Mouse (Mus musculus) c-Kit-positive CD71-negative TER-119-negative erythroid progenitor cells, embryonic 14.5 days (primary cell): ENCODE results near the gene Nemp2.
"Not testable (repeated sequence)": the region's sequence is repeated elsewhere in the genome, so short reads cannot be mapped to it uniquely, and the experiment has no call there.

Source experiments
- DNase-seq: peaks from one replicate; pipeline ENCODE4 v3.0.0-alpha.2; 2013; ENCODE audit warnings: low read depth

The Nemp2 gene

DNA sequence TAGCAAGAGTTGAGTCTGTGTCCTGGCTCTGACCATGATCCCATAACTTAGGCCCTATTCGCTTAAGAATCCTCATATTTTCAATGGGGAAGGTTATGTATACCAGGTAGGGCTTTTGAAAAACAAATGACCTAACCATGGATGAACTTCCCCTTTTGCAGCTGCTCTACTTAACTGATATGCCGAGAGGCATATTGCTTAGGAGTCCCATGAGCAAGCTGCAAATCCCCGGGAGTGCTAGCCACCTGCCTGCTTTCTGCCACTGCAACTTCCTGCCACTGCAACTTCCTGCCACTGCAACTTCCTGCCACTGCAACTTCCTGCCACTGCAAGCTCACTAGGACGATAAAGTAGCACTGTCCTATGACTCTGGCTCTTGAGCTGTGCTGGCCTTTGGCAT is 24.6 kb downstream of the Nemp2 start:
- peak; percentile 23 for DNase-seq

DNA sequence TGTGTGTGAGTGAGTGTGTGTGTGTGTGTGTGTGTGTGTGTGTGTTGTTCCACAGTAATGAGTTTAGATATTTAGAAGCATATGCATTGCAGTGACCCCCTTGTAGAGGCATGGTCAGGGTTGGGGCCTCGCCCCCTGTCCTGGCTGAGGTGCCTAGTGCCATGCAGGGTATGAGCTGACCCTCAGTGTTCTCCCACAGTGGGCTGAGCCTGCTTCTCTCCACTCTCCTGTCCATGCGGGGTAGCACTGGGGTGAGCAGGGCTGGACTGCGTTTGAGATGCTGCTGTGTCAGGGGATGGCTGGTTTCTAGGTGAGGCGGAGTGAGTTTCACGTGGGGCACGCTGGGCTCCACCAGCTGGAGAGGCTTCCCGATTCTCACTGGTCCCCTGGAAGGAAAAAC is 27.7 kb downstream of the Nemp2 start:
- no peak for DNase-seq

DNA sequence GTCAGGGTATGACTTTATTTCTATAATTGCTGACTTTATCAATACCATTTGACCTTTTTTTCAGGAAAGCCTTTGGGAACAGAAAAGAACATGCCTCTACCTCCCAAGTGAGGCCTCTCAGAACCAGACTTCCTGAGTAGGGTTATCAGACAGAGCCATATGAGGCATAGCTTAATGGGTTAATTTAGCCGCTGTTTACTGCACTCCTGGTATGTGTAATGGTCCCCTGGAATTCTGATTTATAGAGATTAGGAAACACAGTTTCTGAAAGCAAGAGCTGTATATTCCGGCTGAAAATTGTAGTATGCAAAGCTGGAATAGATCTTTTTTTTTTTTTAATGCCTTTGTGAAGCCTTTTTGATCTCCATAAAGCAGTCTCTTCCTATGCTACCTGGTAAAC is 29.8 kb downstream of the Nemp2 start:
- DNase-seq, result no peak

DNA sequence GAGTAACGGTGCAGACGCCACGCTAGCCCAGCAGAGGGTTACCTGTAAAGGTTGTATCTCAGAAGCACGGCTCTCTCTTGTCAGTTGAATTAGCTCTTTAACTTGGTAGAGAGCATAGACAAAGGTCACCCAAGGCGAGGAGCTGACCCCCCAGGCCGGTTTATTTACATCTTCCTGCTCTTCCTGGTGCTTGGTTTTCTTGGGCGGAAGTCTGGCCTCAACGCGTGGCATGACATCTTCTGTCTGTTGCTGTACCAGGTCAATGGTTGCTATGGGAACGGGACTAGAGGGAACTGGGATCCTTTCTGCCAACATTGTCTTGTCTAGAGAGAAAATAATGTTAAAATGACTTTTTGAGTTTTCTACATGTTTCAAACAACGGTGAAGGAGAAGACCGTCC is 30.3 kb downstream of the Nemp2 start:
- DNase-seq, result no peak

DNA sequence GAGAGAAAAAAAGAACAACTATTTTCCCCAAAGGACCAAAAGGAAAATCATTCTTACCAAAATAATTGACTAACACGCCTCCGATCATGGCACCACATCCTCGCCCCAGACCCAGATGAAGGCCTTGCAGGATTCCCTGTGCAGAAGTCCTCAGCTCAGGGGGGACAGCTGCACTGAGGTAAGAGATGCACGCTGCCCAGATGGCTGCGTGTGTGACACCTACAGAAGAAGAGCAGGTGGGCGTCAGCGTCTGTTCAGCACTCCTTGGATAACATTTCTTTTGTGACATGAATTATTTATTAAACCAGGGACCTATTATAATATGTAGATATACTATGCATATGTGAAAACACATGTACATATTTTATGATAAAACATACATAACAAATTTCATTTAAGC is 32.7 kb downstream of the Nemp2 start:
- DNase-seq, result no peak

DNA sequence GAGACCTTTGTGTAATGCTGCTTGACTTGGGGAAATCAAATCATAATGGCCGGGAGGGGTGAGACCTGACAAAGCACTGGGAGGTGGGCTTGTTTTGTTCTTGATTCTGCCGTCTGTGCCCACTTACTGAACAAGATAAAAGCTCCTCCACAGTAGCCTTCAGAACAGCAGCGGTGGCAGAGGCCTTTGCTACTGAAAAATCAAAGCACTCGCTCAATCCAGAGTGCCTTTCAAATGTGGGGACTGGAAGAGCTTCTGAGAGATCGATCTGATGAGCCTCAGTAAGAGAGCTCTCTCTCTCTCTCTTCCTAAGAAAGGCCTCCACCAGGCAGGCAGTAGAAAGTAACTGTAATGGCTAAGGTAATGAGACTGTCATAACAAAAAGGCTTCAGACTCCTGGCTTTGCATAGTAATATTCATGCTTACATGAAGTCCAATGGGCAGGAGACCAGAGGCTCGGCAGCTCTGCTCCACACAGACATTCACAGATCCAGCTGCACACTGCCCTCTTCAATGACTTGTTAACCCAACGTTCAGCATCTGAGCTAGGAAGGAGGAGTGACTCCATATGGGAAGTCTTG is 38.3 kb downstream of the Nemp2 start:
- DNase-seq, result no peak

DNA sequence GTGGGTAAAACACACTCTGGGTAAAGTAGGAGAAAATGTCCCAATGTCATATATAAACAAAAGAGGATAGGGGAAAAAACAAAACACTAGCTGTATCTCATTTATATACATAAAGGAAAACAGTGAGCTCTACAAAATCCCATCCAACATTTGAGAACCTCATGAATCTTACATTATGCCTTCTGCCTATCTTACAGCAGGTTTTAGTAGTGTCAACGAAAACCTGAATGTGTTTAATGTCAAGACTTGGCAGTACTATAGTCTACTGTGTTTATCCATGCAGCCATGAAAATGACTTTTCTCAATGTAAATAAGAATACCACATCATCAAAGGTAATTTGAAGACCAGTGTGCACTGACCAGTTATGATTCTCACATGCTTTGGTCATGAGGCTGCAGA is 39.4 kb downstream of the Nemp2 start:
- no peak for DNase-seq

DNA sequence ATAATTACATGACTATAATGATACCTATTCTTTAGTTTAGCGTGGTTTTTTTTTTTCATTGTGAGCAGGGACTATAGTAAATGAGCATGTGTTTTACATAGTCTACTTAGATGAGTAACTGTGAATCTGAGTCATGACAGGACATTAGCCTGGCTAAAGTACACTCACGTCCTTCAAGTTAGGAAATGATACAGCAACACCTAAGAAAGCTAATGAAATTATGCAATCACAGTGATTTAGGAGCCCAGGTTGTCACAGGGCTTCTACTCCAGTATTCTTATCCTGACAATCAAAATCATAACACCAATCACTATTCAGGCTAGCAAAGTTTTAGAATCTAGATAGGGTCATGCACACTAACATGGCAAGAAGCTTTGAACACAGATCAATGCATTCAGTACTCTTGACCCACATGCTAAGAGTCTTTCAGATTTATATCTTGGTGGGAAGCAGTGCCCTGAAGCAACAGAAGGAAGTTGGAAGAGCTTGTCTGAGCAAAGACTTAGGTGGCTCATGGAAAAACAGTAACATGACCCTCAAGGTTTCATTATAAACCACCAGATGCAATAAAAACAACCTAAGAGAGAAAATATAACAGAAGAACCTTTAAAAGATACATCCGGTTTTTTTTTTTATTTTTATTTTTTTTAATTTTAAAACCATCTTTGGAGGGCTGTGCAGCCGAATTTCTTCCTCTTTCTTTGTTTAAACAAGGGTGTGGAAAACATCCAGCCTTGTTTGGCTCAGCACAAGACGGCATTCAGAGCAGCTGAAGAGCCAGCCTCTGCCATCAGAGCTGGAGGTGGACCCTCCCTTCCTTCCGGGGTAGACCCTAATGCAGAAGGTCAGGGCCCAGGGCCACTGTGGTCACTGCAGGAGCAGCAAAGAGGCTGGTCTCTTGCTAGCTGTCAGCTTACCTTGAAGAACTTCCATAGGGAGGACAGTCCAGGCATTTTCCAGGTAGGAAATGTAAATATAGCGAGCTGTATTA is 45.4 kb downstream of the Nemp2 start:
- no peak for DNase-seq

DNA sequence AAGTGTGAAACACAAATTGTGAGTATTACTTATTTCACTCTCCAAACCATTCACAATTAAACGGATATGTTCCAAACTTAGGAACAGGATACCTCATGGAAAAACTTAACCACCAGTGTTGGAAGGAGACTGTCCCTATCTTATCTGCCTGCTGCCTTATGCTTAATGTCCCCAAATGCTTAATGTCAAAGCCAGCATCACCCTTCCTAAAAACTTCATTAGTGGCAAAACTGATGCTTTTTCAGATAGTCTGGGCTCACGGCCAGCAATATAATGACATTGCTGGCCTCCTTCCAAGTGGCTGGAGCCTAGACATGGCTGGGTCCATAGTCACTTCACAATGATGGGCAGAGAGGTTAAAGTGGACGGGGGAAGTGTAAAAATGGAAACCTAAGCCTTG is 46.1 kb downstream of the Nemp2 start:
- DNase-seq, result no peak

DNA sequence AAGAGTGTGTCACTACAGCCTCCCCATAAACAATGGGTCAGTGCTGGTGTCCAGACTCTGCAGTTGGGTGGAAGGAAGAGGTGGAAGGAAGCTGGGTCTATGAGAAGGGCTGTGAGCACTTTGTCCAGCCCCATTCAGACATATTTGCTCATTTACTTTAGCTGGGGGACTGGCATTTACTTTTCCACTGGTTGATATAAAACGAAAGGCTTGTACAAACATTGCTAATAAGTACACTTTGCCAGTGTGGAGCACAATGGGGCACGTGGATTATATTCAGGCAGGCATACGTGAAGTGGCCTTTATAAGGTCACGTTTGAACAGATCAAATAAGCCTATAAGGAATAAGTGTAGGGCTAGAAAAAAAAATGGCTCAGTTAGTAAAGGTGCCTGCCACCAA is 53.0 kb downstream of the Nemp2 start:
- DNase-seq, result no peak

DNA sequence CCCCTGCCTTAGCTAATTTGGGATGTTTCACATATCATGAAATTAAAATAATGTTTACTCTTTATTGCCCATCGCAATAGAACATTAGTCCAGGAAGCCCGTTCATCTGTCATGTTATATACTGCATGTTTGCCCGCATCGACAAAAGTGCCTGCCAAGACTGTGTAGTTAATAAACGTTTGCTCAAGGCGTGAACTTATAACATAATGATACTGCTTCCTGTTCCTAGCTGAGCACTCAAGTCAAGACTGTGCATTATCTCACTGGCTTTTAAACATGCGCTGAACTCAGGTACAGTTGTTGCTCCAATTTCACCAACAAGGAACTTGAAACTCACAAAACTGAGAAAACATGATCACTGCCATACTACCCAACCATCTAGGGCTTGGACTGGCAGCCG is 57.1 kb downstream of the Nemp2 start:
- no peak for DNase-seq

DNA sequence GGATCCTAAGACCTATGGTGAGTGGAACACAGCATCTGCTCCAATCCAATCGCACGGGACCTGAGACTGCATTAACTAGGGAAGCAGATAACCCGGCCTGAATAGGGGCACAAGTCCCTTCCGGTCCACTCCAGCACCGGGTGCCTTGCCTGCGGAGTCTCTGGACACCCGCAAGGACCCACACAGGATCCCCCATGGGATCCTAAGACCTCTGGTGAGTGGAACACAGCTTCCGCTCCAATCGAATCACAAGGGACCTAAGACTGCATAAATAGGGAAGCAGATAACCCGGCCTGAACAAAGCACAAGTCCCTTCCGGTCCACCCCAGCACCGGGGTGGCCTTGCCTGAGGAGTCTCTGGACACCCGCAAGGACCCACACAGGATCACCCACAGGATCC is 64.0 kb downstream of the Nemp2 start:
- DNase-seq, result not testable (repeated sequence)
